Mouse (Mus musculus) stomach, embryonic 16.5 days (tissue): ENCODE results near the gene Kcnd3. TPM values are rescaled to one million over a fixed set of nuclear protein-coding genes. Genes with fewer than 3 reads are reported as not detected.
A peak's percentile ranks its signal among the peaks of the same experiment; 100 is the strongest.

Source experiments
- ATAC-seq: fragments of 200-750 bp; cut with Nextera tagmentation; 2 replicates; pipeline ENCODE4 v1.8.0; 2017; ENCODE audit warnings: moderate number of reproducible peaks, moderate TSS enrichment; ENCODE audit not compliant: insufficient read depth, low FRiP score
- H3K27ac ChIP-seq: fragments of 300-500 bp; sonication (generic); 2 replicates; pipeline ENCODE4 v1.5.1; 2014; ENCODE audit warnings: low read length
- H3K27me3 ChIP-seq: fragments of 300-500 bp; sonication (generic); 2 replicates; pipeline ENCODE4 v1.6.1; 2014; ENCODE audit warnings: low read length, control low read depth, mixed read lengths; ENCODE audit not compliant: control insufficient read depth, insufficient read depth
- H3K36me3 ChIP-seq: fragments of 300-500 bp; sonication (generic); 2 replicates; pipeline ENCODE4 v1.6.1; 2014; ENCODE audit warnings: low read length; ENCODE audit not compliant: control insufficient read depth, insufficient read depth
- H3K4me1 ChIP-seq: fragments of 300-500 bp; sonication (generic); 2 replicates; pipeline ENCODE4 v1.6.1; 2014; ENCODE audit warnings: low read length, control low read depth, mixed read lengths; ENCODE audit not compliant: control insufficient read depth, insufficient read depth
- H3K4me2 ChIP-seq: fragments of 300-500 bp; sonication (generic); 2 replicates; pipeline ENCODE4 v1.6.1; 2014; ENCODE audit warnings: low read depth, low read length, mixed read lengths
- H3K4me3 ChIP-seq: fragments of 300-500 bp; sonication (generic); replicated peaks from 2 replicates; pipeline ENCODE4 v1.5.1; 2014; ENCODE audit warnings: mild to moderate bottlenecking, low read length
- H3K9ac ChIP-seq: fragments of 300-500 bp; sonication (generic); 2 replicates; pipeline ENCODE4 v1.6.1; 2014; ENCODE audit warnings: low read length
- H3K9me3 ChIP-seq: fragments of 300-500 bp; sonication (generic); replicated peaks from 2 replicates; pipeline ENCODE4 v1.6.1; 2016; ENCODE audit warnings: low read length, control low read depth; ENCODE audit not compliant: control insufficient read depth
- WGBS: fragments of 180-500 bp; shearing (Covaris S2); extraction: QIAGEN DNeasy Blood & Tissue Kit; methylation state at CpG from one replicate; pipeline ENCODE4 v1.1.7; 2014; 5-methylcytosine and 5-hydroxymethylcytosine counted together
- polyA plus RNA-seq: library from polyadenylated mRNA; unstranded; fragments of >200 nt; fragmentation: Nextera tagmentation; extraction: Ambion mirVana; gene quantifications from 2 replicates; pipeline ENCODE4 v1.2.1, GENCODE M21; 2015

Kcnd3 gene
- polyA plus RNA-seq, 1 experiment from 2014 or later: 5.6 TPM

- Histone ChIP-seq H3K27me3 (no peaks in the 10 kb centered on the region), H3K4me3 (no peak overlapping the region), H3K27ac (no peak overlapping the region), H3K9ac (no peak overlapping the region), H3K4me2 (no peak overlapping the region), H3K36me3 (no peaks in the 10 kb centered on the region), H3K9me3 (no peaks in the 10 kb centered on the region), H3K4me1 (no peaks in the 10 kb centered on the region)
- 0 out of 2 replicates have a peak, but pooled peaks have one; percentile 14 for ATAC-seq
- 59% methylated on average over 13 of the region's 13 CpGs for WGBS
These were observed 31.5 kb downstream of the Kcnd3 start for GRCm38 (mm10) chr3:105483651-105484052.

DNA sequence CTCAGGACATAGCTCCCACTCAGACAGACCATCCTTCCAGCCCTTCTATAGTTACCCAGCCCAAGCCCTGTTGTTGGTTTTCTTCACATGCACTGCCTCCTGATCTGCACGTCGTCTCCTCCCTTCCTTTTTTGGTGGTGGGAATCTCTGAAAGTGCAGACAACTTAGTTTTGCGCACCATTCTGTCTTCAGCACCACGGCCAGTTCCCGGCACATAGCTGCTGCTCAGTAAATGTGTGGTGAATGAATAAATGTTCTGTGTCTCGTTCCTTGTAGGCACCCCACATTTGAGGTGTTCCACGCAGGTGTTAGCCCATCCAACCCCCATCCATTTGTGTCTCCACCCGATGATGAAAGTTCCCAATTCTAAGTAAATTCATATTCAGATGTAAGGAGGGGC is 35.0 kb downstream of the Kcnd3 start:
- ATAC-seq: no peak
- no peak overlapping the region for H3K4me2 ChIP-seq
- no peaks in the 10 kb centered on the region for H3K27me3 ChIP-seq
- no peak overlapping the region for H3K27ac ChIP-seq
- no peaks in the 10 kb centered on the region for H3K4me1 ChIP-seq
- no peaks in the 10 kb centered on the region for H3K9me3 ChIP-seq
- 34% methylated on average over 8 of the region's 8 CpGs for WGBS
- H3K36me3 ChIP-seq: no peaks in the 10 kb centered on the region
- no peak overlapping the region for H3K4me3 ChIP-seq
- H3K9ac ChIP-seq: no peak overlapping the region

DNA sequence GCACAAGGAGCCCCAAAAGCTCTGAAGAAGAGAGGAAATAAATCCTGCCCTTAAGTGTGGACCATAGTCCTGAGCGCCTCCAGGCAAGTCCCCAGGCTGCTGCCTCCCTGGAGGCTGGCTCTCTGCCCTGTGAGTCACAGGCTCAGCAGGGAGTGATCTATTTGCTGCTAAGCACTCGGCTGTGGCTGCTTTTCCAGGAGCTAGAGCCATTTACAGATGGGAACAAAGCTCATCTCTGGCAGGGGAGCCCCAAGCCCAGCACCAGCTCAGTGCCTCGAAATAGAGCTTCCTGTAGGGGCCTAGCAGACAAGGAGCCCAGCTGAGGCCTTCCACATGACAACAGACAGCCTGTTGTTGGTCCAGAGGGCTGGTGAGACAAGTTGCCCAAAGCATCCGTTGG is 37.5 kb downstream of the Kcnd3 start:
- no peak overlapping the region for H3K27ac ChIP-seq
- no peak overlapping the region for H3K4me3 ChIP-seq
- no peak overlapping the region for H3K4me2 ChIP-seq
- no peaks in the 10 kb centered on the region for H3K9me3 ChIP-seq
- WGBS: 24% methylated on average over 4 of the region's 4 CpGs
- H3K36me3 ChIP-seq: no peaks in the 10 kb centered on the region
- ATAC-seq: no peak
- H3K4me1 ChIP-seq: no peaks in the 10 kb centered on the region
- no peaks in the 10 kb centered on the region for H3K27me3 ChIP-seq
- no peak overlapping the region for H3K9ac ChIP-seq

- no peak overlapping the region for H3K9ac ChIP-seq
- 39% methylated on average over 9 of the region's 9 CpGs for WGBS
These were observed 42.8 kb downstream of the Kcnd3 start for GRCm38 (mm10) chr3:105494886-105495285.

GRCm38 (mm10) chr3:105496216-105496615 is 44.1 kb downstream of the Kcnd3 start:
- no peak for ATAC-seq

More at GRCm38 (mm10) chr3:105494886-105495285, 42.8 kb downstream of the Kcnd3 start:
- H3K9me3 ChIP-seq: no peaks in the 10 kb centered on the region
- H3K4me3 ChIP-seq: no peak overlapping the region
- H3K27me3 ChIP-seq: no peaks in the 10 kb centered on the region
- H3K4me2 ChIP-seq: no peak overlapping the region
- no peaks in the 10 kb centered on the region for H3K4me1 ChIP-seq
- no peaks in the 10 kb centered on the region for H3K36me3 ChIP-seq
- ATAC-seq: no peak
- H3K27ac ChIP-seq: no peak overlapping the region

DNA sequence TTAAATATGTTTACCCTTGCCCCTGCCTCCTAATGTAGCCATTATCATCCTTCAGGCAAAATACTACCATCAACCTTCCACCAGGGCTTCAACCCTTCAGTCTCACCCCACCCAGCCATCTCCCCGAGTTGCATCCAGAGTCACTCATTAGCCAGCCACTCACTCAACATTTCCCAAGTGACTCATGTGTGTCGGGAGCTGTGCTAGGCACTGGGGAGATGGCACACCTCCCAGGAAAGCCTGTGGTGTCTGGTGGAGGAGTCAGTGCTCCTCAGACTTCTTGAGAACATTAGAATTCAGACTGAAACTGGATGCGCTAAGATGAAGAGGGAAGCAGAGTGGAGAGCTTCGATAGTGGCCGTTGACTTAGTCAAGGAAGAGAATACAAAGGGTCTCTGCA is 44.8 kb downstream of the Kcnd3 start:
- 83% methylated on average over 5 of the region's 5 CpGs for WGBS
- H3K4me1 ChIP-seq: no peaks in the 10 kb centered on the region
- no peaks in the 10 kb centered on the region for H3K9me3 ChIP-seq
- no peak overlapping the region for H3K4me3 ChIP-seq
- H3K4me2 ChIP-seq: no peak overlapping the region
- H3K36me3 ChIP-seq: no peaks in the 10 kb centered on the region
- no peak overlapping the region for H3K27ac ChIP-seq
- H3K27me3 ChIP-seq: no peaks in the 10 kb centered on the region
- H3K9ac ChIP-seq: no peak overlapping the region
- ATAC-seq: no peak

More at GRCm38 (mm10) chr3:105496216-105496615, 44.1 kb downstream of the Kcnd3 start:
- 80% methylated on average over 7 of the region's 7 CpGs for WGBS
- no peaks in the 10 kb centered on the region for H3K4me1 ChIP-seq
- H3K27me3 ChIP-seq: no peaks in the 10 kb centered on the region
- H3K4me3 ChIP-seq: no peak overlapping the region
- H3K9me3 ChIP-seq: no peaks in the 10 kb centered on the region
- no peaks in the 10 kb centered on the region for H3K36me3 ChIP-seq
- no peak overlapping the region for H3K27ac ChIP-seq
- no peak overlapping the region for H3K4me2 ChIP-seq
- H3K9ac ChIP-seq: no peak overlapping the region

- Histone ChIP-seq H3K9ac (no peak overlapping the region), H3K4me2 (no peak overlapping the region), H3K27ac (no peak overlapping the region), H3K27me3 (no peaks in the 10 kb centered on the region), H3K4me3 (no peak overlapping the region), H3K9me3 (no peaks in the 10 kb centered on the region), H3K4me1 (no peaks in the 10 kb centered on the region), H3K36me3 (no peaks in the 10 kb centered on the region)
- ATAC-seq: no peak
- 49% methylated on average over 1 of the region's 1 CpGs for WGBS
These were observed 48.9 kb downstream of the Kcnd3 start for GRCm38 (mm10) chr3:105501071-105501470.

DNA sequence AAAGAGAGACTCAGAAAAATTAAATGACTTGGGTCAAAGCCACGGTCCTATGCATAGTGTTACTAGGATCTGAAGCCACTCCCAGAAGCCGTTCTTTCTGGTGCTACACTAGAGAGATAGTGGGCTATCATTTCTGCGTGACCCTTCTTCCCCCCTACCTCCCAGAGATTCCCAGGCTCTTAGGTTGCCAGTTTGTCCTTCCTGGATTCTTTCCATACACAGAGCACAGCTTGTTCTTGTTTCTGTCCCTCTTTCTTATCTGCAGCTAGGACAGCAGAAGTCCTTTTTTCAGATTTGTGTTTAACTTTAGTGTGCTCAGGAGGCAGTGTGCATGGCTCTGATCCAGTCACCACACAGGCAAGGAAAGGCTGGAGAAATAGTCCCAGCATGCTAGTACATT is 52.1 kb downstream of the Kcnd3 start:
- no peak overlapping the region for H3K4me2 ChIP-seq
- WGBS: 64% methylated on average over 3 of the region's 3 CpGs
- H3K27ac ChIP-seq: no peak overlapping the region
- H3K9ac ChIP-seq: no peak overlapping the region
- no peak overlapping the region for H3K4me3 ChIP-seq
- H3K4me1 ChIP-seq: no peaks in the 10 kb centered on the region
- no peaks in the 10 kb centered on the region for H3K9me3 ChIP-seq
- no peaks in the 10 kb centered on the region for H3K27me3 ChIP-seq
- no peak for ATAC-seq
- no peaks in the 10 kb centered on the region for H3K36me3 ChIP-seq

GRCm38 (mm10) chr3:105505161-105505872 is 53.2 kb downstream of the Kcnd3 start:
- Histone ChIP-seq H3K4me3 (no peak overlapping the region), H3K9me3 (no peaks in the 10 kb centered on the region), H3K9ac (no peak overlapping the region), H3K27ac (no peak overlapping the region), H3K4me1 (no peaks in the 10 kb centered on the region), H3K27me3 (no peaks in the 10 kb centered on the region), H3K36me3 (no peaks in the 10 kb centered on the region), H3K4me2 (no peak overlapping the region)
- no peak for ATAC-seq
- 73% methylated on average over 15 of the region's 15 CpGs for WGBS
